Mouse (Mus musculus) heart, postnatal 14 days (tissue): ENCODE data around the gene Smarca1. TPM values are rescaled to one million over a fixed set of nuclear protein-coding genes. Genes with fewer than 3 reads are reported as not detected.

Experiments
- DNase-seq, 2 experiments: peaks; one replicate each; pipeline ENCODE4 v3.0.0; 2021 to 2022
- intact Hi-C: fragments of 180-260 bp; cut with DNase I; formaldehyde crosslinking; loops from one replicate; pipeline ENCODE4 v1.15.1; 2025
- total RNA-seq, 2 experiments: library from RNA; stranded (reverse); gene quantifications; 2 replicates each; pipeline ENCODE4 v1.2.3; 2021

Gene Smarca1
- total RNA-seq, 2 experiments from 2014 or later = 2.0 to 2.6 TPM

DNA sequence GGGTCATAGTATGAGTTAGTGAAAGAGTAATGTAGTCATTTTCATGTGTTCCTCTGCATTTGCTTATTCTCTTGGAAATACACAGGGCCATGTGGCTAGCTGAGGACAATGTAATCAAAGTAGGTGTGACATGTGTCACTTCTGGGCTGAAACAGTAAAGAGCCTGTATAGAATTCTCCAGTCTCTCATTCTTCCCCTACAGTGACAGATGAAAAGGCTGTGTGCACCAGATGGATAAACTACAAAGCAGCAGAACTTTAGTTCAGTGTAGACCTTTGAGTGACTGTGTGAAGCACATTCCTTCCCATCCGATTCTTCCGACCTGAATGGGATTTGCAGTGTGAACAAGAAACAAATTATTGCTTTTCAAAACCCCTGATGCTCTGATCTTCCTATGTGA lies 84.1 kb downstream of the Smarca1 start:
- intact Hi-C loops = no loop called here
- no peak for DNase-seq

DNA sequence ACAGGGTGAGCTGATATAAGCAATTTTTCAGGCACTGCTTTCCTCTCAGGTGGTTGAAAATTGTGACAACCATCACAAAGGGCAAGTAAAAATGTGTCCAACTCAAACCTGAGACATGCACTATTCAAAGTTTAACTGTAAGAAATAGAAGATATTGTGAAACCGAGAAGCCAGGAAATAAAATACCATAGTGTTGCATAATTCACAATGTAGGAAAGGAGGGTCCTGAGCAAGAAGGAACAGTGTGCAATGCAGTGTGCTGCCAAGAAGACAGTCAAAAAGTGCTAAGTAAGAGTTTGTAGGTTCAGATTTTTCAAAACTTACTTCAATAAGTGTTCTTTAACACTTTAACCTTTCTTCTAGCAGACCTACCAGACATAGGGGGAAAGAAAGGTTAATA lies 128.3 kb downstream of the Smarca1 start:
- intact Hi-C loops = no loop called here
- no peak for DNase-seq

DNA sequence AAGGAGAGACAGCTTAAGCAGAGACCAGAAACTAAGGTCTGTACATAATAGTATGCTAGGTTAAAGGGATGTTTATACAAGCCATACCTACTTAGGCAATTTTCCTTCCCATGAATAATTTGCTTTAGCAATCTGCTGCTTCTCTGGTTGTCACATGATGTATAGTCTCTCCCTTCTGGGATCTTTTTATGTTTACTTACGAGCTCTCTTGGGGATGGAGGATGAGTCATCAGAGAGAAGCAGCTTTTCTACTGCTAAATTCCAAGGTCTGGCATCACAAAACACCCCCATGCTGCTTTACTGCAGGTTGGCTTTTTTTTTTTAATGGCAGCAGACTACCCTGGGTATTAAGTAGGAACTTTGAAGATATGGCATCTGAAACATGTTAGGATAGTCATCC lies 132.6 kb downstream of the Smarca1 start:
- intact Hi-C loops = no loop called here

More for the DNA sequence above, 132.6 kb downstream of the Smarca1 start:
- DNase-seq = no peak

Other genes starting within 250 kb of the Smarca1 start
- 10 to 100 TPM; 13.4 to 15.5 TPM for gene Ocrl, start 19.4 kb upstream of the Smarca1 start, total RNA-seq
- 10 to 100 TPM; 13.2 to 20.6 TPM for gene Apln, start 141.9 kb upstream of the Smarca1 start, total RNA-seq
- gene Xpnpep2, start 215.8 kb upstream of the Smarca1 start, total RNA-seq = 1 to 10 TPM; 1.5 to 2.6 TPM